Mouse (Mus musculus) CH12.LX (cell line): ENCODE measurements around the gene Tgfb2.

Experiments used
- CHD2 ChIP-seq: IDR thresholded peaks from 2 replicates; pipeline ENCODE4 v1.6.1; 2011; ENCODE audit warnings: low read length, improper control_type of control experiment
- EP300 ChIP-seq: IDR thresholded peaks from 2 replicates; pipeline ENCODE4 v1.6.1; 2011; ENCODE audit warnings: low read length, improper control_type of control experiment
- GABPA ChIP-seq: IDR thresholded peaks from 2 replicates; pipeline ENCODE4 v1.6.1; 2012; ENCODE audit warnings: low read depth, low read length, improper control_type of control experiment, inconsistent platforms; ENCODE audit not compliant: insufficient replicate concordance
- MEF2A ChIP-seq: IDR thresholded peaks from 2 replicates; pipeline ENCODE4 v1.6.1; 2014; ENCODE audit warnings: low read depth, mild to moderate bottlenecking, inconsistent platforms, low read length, improper control_type of control experiment, borderline replicate concordance
- POLR2A ChIP-seq: IDR thresholded peaks from 2 replicates; pipeline ENCODE4 v1.6.1; 2011; ENCODE audit warnings: low read depth, mild to moderate bottlenecking, improper control_type of control experiment, low read length

DNA sequence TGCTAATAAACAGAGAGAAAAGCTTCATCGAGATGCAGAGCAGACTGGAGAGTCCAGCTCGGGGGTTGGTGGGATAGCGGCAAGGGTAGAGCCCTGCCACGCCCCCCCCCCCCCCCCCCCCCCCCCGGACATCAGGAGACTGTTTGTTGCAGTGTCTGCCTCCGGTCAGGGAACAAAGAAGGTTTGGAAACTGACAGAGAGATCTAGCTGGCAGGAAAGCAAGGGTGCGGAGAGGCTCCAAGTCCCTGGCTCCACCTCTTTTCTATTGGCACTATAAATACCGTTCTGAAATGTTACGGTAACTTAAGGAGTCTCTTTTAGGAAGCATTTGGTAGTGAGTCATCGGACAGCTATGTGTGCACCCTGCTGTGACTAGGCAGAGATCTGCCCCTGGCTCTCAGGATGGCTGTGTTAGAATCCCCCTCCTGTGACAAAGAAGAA, 96.0 kb downstream of the Tgfb2 start:
- no peak for TF ChIP-seq CHD2
- TF ChIP-seq EP300, result no peak
- no peak for TF ChIP-seq POLR2A
- no peak for TF ChIP-seq GABPA
- TF ChIP-seq MEF2A, result no peak
